Mouse (Mus musculus) embryonic facial prominence, embryonic 12.5 days (tissue): ENCODE results near the gene Olfr1385. TPM values are rescaled to one million over a fixed set of nuclear protein-coding genes. Genes with fewer than 3 reads are reported as not detected.
"Not testable (repeated sequence)": the region's sequence is repeated elsewhere in the genome, so short reads cannot be mapped to it uniquely, and the experiment has no call there.

Source experiments
- ATAC-seq: fragments of 200-750 bp; cut with Nextera tagmentation; 2 replicates; pipeline ENCODE4 v1.8.0; 2017; ENCODE audit not compliant: insufficient number of reproducible peaks, insufficient read depth, low FRiP score, low TSS enrichment
- H3K27ac ChIP-seq: fragments of 300-500 bp; sonication (generic); 2 replicates; pipeline ENCODE4 v1.5.1; 2016; ENCODE audit warnings: mild to moderate bottlenecking
- H3K27me3 ChIP-seq: fragments of 300-500 bp; sonication (generic); 2 replicates; pipeline ENCODE4 v1.6.1; 2016; ENCODE audit warnings: mild to moderate bottlenecking, moderate library complexity
- H3K36me3 ChIP-seq: fragments of 300-500 bp; sonication (generic); 2 replicates; pipeline ENCODE4 v1.6.1; 2016; ENCODE audit warnings: mild to moderate bottlenecking
- H3K4me1 ChIP-seq: fragments of 300-500 bp; sonication (generic); 2 replicates; pipeline ENCODE4 v1.6.1; 2016
- H3K4me2 ChIP-seq: fragments of 300-500 bp; sonication (generic); replicated peaks from 2 replicates; pipeline ENCODE4 v1.6.1; 2016; ENCODE audit warnings: mild to moderate bottlenecking, moderate library complexity
- H3K4me3 ChIP-seq: fragments of 300-500 bp; sonication (generic); 2 replicates; pipeline ENCODE4 v1.5.1; 2016; ENCODE audit warnings: mild to moderate bottlenecking
- H3K9ac ChIP-seq: fragments of 300-500 bp; sonication (generic); 2 replicates; pipeline ENCODE4 v1.6.1; 2016; ENCODE audit warnings: mild to moderate bottlenecking, moderate library complexity
- H3K9me3 ChIP-seq: fragments of 300-500 bp; sonication (generic); 2 replicates; pipeline ENCODE4 v1.6.1; 2016; ENCODE audit warnings: mild to moderate bottlenecking, moderate library complexity
- WGBS: fragments of 180-500 bp; shearing (Covaris S2); methylation state at CpG from one replicate; pipeline ENCODE4 v1.1.7; 2016; 5-methylcytosine and 5-hydroxymethylcytosine counted together
- polyA plus RNA-seq: library from polyadenylated mRNA; unstranded; fragments of >200 nt; fragmentation: Nextera tagmentation; extraction: Ambion mirVana; gene quantifications from 2 replicates; pipeline ENCODE4 v1.2.1, GENCODE M21; 2016

Olfr1385 gene
- polyA plus RNA-seq = not detected in 2 replicates

DNA sequence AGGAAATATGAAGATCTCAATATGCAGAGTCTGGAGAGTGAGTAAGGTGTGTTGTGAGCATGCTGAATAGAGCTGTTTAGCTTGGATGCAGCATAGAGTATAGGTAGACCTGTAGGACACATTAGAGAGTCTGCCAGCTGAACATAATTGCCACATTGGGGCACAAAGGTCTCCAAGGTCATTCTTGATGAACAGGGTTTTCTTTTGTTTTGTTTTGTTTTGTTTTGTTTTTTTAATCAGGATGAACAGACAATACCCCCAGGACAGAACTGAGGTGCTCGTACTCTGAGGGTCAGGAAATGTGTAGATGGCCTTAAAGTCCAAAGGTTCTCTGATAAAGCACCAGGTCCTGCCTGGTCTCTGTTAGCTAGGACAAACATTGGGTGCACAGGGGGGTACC lies at the start of gene Olfr1385:
Gene Olfr1385 (plus strand): TSS at position 301 of the 400 bp plus-strand sequence.
- H3K27me3 ChIP-seq, H3K9ac ChIP-seq, H3K36me3 ChIP-seq, H3K9me3 ChIP-seq, H3K4me1 ChIP-seq, H3K4me2 ChIP-seq, ATAC-seq, H3K27ac ChIP-seq, H3K4me3 ChIP-seq: not testable (repeated sequence)
- WGBS = 76% methylated on average over 1 of the region's 1 CpGs

DNA sequence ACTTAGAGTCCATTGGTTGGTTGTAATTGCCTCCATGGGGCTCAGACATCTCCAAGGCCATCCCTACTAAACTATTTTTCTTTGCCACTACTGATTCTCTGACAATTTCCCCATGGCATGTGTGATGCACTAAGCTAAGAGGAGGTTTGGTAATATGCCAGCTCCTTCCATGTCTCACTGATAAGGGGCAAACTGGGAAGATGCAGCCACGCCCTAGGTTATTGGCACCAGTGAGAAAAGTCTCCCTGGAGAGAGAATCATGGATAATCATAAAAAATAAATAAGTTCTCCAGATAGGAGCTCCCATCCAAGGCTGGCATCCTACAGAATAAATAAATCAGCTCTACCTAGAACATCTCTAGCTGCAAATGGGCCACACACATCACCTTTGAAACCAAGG lies 33.8 kb upstream of the Olfr1385 start, which contains the start of gene Olfr1387:
Gene Olfr1387 (plus strand): TSS at position 301 of the 400 bp plus-strand sequence.
- WGBS = 81% methylated on average over 1 of the region's 1 CpGs

DNA sequence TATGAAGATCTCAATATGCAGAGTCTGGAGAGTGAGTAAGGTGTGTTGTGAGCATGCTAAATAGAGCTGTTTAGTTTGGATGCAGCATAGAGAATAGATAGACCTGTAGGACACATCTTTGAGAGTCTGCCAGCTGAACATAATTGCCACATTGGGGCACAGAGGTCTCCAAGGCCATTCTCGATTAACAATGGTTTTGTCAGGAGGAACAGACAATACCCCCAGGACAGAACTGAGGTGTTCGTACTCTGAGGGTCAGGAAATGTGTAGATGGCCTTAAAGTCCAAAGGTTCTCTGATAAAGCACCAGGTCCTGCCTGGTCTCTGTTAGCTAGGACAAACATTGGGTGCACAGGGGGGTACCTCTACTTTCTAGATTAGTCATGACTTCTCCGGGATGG lies 24.1 kb upstream of the Olfr1385 start, which contains the start of gene Olfr1386:
Gene Olfr1386 (plus strand): TSS at position 301 of the 400 bp plus-strand sequence.
- H3K4me1 ChIP-seq = not testable (repeated sequence)

More for the DNA sequence above, 33.8 kb upstream of the Olfr1385 start, which contains the start of gene Olfr1387:
- Histone ChIP-seq H3K9me3 (no peaks in the 10 kb centered on the region), H3K27me3 (no peaks in the 10 kb centered on the region), H3K4me3 (no peak within 1 kb of the TSS), H3K27ac (no peak within 1 kb of the TSS), H3K36me3 (no peaks in the 10 kb centered on the region), H3K9ac (no peak within 1 kb of the TSS), H3K4me2 (no peak within 1 kb of the TSS), H3K4me1 (no peaks in the 10 kb centered on the region)
- ATAC-seq = no peak

DNA sequence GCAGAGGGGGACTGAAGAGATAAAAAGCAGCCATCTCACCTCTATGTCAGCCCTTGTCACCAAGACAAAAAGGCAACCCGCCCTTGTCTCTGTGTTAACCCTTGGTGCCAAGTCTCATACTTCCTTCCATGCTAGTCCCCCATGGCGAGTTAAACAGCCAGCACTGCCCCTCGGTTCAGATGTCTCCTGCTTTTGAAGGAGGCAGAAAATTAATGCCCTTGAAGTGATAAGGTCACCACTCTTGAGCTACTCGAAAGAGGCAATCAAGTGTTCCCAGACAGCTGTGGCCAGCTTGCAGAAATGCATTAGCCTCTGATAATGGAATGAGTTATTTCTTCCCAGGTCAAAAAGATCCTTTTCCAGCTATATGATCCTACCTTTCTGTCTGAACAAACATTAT lies 2.9 kb upstream of the Olfr1385 start:
- ATAC-seq = no peak
- 56% methylated on average over 4 of the region's 4 CpGs for WGBS

More for the DNA sequence above, 24.1 kb upstream of the Olfr1385 start, which contains the start of gene Olfr1386:
- not testable (repeated sequence) for H3K27me3 ChIP-seq, H3K36me3 ChIP-seq, H3K4me3 ChIP-seq, H3K27ac ChIP-seq, H3K4me2 ChIP-seq, H3K9me3 ChIP-seq, H3K9ac ChIP-seq, ATAC-seq
- 84% methylated on average over 3 of the region's 3 CpGs for WGBS

GRCm38 (mm10) chr11:49518086-49518485 lies 29.2 kb downstream of the Olfr1385 start:
- no peak overlapping the region for H3K4me3 ChIP-seq
- ATAC-seq = no peak
- H3K4me2 ChIP-seq = no peak overlapping the region
- no peaks in the 10 kb centered on the region for H3K27me3 ChIP-seq
- no peaks in the 10 kb centered on the region for H3K4me1 ChIP-seq
- H3K36me3 ChIP-seq = no peaks in the 10 kb centered on the region
- no peak overlapping the region for H3K9ac ChIP-seq
- no peak overlapping the region for H3K27ac ChIP-seq
- H3K9me3 ChIP-seq = no peaks in the 10 kb centered on the region
- 69% methylated on average over 5 of the region's 5 CpGs for WGBS

More for the DNA sequence above, 2.9 kb upstream of the Olfr1385 start:
- Histone ChIP-seq H3K27me3 (no peaks in the 10 kb centered on the region), H3K4me1 (no peaks in the 10 kb centered on the region), H3K4me2 (no peak overlapping the region), H3K27ac (no peak overlapping the region), H3K36me3 (no peaks in the 10 kb centered on the region), H3K9ac (no peak overlapping the region), H3K4me3 (no peak overlapping the region), H3K9me3 (no peaks in the 10 kb centered on the region)

DNA sequence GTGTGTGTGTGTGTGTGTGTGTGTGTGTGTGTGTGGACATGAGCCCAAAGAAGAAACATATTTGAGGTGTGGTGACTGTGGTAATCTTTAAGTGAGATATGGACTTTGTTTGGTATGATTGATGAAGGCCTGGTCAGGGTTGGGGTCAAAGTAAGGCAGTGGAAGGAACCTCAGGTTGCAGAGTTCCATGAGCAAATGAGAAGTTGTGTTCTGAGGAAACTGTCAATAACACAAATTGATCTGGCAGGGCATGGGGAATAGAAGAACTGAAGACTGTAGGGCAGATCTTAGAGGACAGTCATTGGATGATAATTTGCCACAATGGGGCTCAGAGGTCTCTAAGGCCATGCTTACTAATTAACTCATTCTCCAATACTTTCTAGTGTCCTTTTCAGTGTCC lies 30.5 kb downstream of the Olfr1385 start, which contains the start of gene Olfr1383:
Gene Olfr1383 (plus strand): TSS at position 301 of the 400 bp plus-strand sequence.
- Histone ChIP-seq H3K27ac (no peak within 1 kb of the TSS), H3K4me1 (no peaks in the 10 kb centered on the region), H3K27me3 (no peaks in the 10 kb centered on the region), H3K4me3 (no peak within 1 kb of the TSS), H3K9me3 (no peaks in the 10 kb centered on the region), H3K9ac (no peak within 1 kb of the TSS), H3K36me3 (no peaks in the 10 kb centered on the region), H3K4me2 (no peak within 1 kb of the TSS)
- no peak for ATAC-seq

DNA sequence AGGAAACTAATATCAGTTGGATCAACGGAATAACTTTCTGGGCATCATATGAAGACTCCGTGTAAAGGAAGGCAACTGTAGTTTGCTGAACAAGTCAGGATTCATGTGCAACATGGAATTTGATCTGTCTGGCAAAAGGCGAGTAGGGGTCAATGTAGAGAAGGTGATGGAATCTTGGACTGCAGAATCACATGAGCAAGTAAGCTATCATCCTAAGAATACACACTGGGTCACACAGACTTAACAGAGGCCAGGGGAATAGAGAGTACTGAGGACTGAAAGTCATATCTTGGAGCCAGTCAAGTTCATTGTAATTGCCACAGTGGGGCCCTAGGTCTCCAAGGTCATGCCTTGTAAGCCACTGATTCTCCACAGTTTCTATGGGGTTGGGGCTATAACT lies 39.1 kb downstream of the Olfr1385 start, which contains the start of gene Olfr1382:
Gene Olfr1382 (plus strand): TSS at position 301 of the 400 bp plus-strand sequence.
- 78% methylated on average over 3 of the region's 3 CpGs for WGBS
- H3K9me3 ChIP-seq = no peaks in the 10 kb centered on the region

DNA sequence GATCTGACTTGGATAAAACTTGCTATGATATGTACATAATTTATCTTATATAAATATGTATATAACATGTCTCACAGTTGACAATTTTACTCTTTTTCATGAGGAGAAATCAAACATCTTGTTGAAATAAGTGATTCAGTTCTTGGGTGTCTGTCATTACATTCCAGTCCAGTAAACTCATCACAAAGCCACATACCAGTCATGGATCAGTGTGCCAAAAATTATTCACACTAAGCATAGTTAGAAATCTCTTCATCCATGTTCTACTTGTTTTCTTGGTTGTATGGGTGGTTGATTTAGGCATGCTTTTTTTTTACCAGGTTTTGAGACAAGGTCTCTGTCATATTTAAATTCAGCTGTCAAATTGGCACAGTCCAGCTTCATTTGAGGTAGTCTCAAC lies 43.9 kb downstream of the Olfr1385 start:
- H3K27ac ChIP-seq = no peak overlapping the region
- H3K27me3 ChIP-seq = no peaks in the 10 kb centered on the region
- no peaks in the 10 kb centered on the region for H3K36me3 ChIP-seq
- H3K4me3 ChIP-seq = no peak overlapping the region
- H3K9ac ChIP-seq = no peak overlapping the region
- H3K4me2 ChIP-seq = no peak overlapping the region
- H3K4me1 ChIP-seq = no peaks in the 10 kb centered on the region
- H3K9me3 ChIP-seq = no peaks in the 10 kb centered on the region
- no peak for ATAC-seq

More for the DNA sequence above, 39.1 kb downstream of the Olfr1385 start, which contains the start of gene Olfr1382:
- no peak within 1 kb of the TSS for H3K4me3 ChIP-seq
- ATAC-seq = no peak
- no peaks in the 10 kb centered on the region for H3K36me3 ChIP-seq
- H3K4me1 ChIP-seq = no peaks in the 10 kb centered on the region
- H3K4me2 ChIP-seq = no peak within 1 kb of the TSS
- no peak within 1 kb of the TSS for H3K9ac ChIP-seq
- no peaks in the 10 kb centered on the region for H3K27me3 ChIP-seq
- no peak within 1 kb of the TSS for H3K27ac ChIP-seq

DNA sequence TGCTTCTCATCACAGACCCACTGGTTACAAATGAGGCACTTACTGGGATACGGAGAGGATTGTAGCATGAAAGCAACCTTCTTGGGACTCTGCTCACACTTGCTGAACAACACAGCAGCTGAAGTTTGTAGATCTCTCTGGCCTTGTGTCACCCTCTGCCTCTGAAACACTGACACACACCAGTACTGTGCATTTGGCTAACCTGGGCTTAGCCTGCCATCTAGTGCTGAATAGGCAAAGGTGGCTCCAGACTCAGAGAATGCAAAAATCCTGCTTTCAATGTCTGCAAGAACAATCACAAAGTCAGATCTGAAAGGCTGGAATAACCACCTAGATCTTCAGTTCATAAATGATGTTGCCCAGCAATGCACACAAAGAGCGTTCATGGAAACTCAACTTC lies 47.8 kb downstream of the Olfr1385 start:
- not testable (repeated sequence) for H3K4me1 ChIP-seq, H3K4me2 ChIP-seq, H3K36me3 ChIP-seq, H3K27me3 ChIP-seq, H3K27ac ChIP-seq, ATAC-seq, H3K9me3 ChIP-seq, H3K9ac ChIP-seq, H3K4me3 ChIP-seq
- 88% methylated on average over 2 of the region's 2 CpGs for WGBS

DNA sequence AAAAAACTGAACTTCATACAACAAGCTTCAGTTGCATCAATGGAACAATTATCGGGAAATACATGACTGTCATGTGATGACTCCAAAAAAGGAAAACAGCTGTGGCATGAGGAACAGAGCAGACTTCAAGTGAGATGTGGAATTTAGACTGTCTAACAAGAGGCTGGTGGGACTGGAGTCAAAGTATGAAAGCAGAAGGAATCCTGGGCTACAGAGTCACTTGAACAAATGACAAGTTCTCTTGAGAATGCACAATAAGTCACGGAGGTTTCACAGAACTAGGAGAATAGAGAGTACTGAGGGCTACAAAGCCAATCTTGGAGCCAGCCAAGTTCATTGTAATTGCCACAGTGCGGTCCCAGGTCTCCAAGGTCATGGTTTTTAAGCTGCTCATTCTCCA lies 54.3 kb downstream of the Olfr1385 start, which contains the start of gene Olfr1381:
Gene Olfr1381 (plus strand): TSS at position 301 of the 400 bp plus-strand sequence.
- H3K4me2 ChIP-seq, H3K36me3 ChIP-seq, H3K4me3 ChIP-seq, H3K4me1 ChIP-seq, H3K9me3 ChIP-seq, ATAC-seq, H3K27me3 ChIP-seq, H3K27ac ChIP-seq, H3K9ac ChIP-seq: not testable (repeated sequence)
- 70% methylated on average over 3 of the region's 3 CpGs for WGBS
